Mouse (Mus musculus) lung, adult 2 months (tissue): ENCODE results near the gene Lep. TPM values are rescaled to one million over a fixed set of nuclear protein-coding genes. Genes with fewer than 3 reads are reported as not detected.

Experiments used
- DNase-seq: peaks from one replicate; pipeline ENCODE4 v3.0.0; 2022
- H3K4me1 ChIP-seq: fragments of 200-500 bp; 2 replicates; pipeline ENCODE4 v1.6.1; 2011; ENCODE audit warnings: low read length; ENCODE audit not compliant: control insufficient read depth, insufficient read depth
- H3K4me3 ChIP-seq: fragments of 200-500 bp; replicated peaks from 2 replicates; pipeline ENCODE3; 2011; ENCODE audit warnings: low read depth, mild to moderate bottlenecking, control low read depth, low read length; ENCODE audit errors: extremely low read depth
- CTCF ChIP-seq: fragments of 200-500 bp; IDR thresholded peaks from 2 replicates; pipeline ENCODE4 v1.5.1; 2011; ENCODE audit warnings: mild to moderate bottlenecking, low read length, control low read depth; ENCODE audit not compliant: insufficient read depth
- POLR2A ChIP-seq: fragments of 200-500 bp; IDR thresholded peaks from 2 replicates; pipeline ENCODE4 v1.6.1; 2011; ENCODE audit warnings: low read depth, mild to moderate bottlenecking, control low read depth, low read length, borderline replicate concordance; ENCODE audit errors: extremely low read depth
- WGBS: fragments of 180-500 bp; shearing (Covaris S2); methylation state at CpG from one replicate; pipeline ENCODE4 v1.1.7; 2018; 5-methylcytosine and 5-hydroxymethylcytosine counted together
- polyA plus RNA-seq: library from polyadenylated mRNA; depleted of rRNA; stranded (reverse); fragments of >200 nt; gene quantifications from 2 replicates; pipeline ENCODE4 v1.2.3, GENCODE M21; 2012

Gene Lep
- polyA plus RNA-seq, 1 experiment, result 1.6 TPM

DNA sequence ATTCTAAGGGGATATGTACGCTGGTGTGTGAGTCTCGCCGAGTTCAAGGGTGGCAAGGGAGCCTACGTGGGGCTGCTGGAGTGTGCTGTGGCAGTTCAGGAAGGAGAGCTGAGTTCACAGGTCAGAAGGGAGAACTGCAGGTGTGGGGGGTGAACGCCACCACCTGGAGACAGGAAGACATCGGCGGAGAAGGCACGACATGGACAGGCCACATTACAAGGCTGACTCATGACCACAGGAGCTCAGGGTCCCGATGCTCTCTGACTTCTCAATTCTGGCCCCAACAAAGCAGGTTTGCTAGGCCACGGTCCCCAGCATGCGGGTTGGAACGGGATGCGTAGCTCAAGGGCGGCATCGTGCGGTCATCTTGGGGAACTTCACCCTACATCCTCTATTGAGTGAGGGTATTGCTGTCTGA is 36.0 kb upstream of the Lep start:
- WGBS, result 6% methylated on average over 16 of the region's 16 CpGs
- no peak overlapping the region for H3K4me3 ChIP-seq
- TF ChIP-seq CTCF (peak; percentile 96), POLR2A (no peak)
- DNase-seq, result peak; percentile 65
- no peaks in the 10 kb centered on the region for H3K4me1 ChIP-seq

DNA sequence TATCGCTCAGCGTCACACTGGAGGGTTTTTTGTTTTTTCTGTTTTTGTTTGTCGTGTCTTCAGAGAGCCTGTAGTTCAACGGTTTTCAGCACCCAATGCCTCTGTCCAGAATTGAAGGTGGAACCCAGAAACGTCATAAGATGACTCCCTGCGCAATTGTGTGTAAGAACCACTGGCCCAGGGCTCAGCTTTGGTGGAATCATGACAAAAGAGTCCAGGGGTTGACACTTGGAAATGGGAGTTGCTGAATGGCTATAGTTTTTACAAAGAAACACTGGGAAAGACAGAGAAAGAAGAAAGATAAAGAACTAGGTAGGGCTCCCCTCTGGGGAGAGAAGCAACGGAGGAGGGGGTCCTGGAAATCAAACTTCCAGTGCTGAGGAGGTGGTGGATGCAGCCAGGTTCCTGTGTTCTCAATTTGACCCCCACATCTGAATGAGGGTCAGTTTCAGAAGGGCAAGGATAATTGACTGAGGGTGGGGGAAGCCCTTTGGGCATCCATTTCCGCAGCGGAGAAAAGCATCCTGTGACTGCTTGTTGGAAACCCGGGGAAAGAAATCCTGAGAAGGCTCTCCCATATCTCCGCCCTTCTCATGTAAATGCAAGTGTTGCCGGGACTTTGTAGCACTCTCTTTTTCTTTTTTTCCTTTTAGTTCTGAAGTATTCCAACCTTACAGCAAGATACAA is 34.1 kb upstream of the Lep start:
- H3K4me3 ChIP-seq, result no peak overlapping the region
- TF ChIP-seq CTCF (no peak), POLR2A (no peak)
- DNase-seq, result no peak
- H3K4me1 ChIP-seq, result no peaks in the 10 kb centered on the region
- WGBS, result 40% methylated on average over 12 of the region's 12 CpGs

DNA sequence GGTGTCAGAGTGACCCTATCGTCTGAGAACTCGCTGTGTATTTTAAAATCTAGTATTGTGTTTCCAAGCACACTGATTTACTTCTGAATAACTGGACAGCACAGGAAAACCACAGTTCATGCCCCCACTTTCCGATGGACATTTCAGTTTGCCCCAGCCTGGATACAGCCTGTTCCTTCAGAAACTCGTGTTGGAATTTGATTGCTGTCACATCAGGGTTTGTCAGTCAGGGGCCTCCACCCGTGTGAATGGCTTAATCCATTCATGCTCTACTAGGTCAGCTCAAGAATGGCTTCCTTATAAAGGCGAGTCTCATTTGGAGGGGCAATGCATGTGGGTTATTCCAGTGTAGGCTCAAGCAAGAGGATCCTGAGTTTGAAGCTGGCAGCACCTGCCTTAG is 33.3 kb upstream of the Lep start:
- 48% methylated on average over 6 of the region's 6 CpGs for WGBS

DNA sequence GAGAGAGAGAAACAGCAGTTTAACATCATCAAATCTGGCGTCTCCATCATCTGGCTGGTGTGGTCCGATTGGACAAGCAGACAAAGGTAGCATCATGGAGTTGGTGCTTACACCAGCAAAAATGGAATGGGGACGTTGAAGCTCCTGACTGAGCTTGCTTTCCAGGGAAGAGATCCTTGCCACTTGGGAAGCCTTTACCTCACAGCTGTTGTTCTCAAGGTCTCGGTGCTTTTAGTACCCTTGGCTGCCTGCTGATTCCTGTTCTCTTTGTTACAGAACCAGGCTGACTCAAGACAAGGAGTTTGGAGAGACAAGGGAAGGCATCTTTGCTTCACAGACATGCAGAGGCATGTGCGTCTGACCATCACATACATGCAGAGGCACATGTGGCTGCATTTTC is 31.9 kb upstream of the Lep start:
- H3K4me1 ChIP-seq, result no peaks in the 10 kb centered on the region
- H3K4me3 ChIP-seq, result no peak overlapping the region
- no peak for DNase-seq
- 69% methylated on average over 5 of the region's 5 CpGs for WGBS
- TF ChIP-seq POLR2A, result no peak
- no peak for TF ChIP-seq CTCF

More for the DNA sequence above, 33.3 kb upstream of the Lep start:
- H3K4me1 ChIP-seq, result no peaks in the 10 kb centered on the region
- no peak for DNase-seq
- no peak overlapping the region for H3K4me3 ChIP-seq
- no peak for TF ChIP-seq POLR2A
- TF ChIP-seq CTCF, result no peak

DNA sequence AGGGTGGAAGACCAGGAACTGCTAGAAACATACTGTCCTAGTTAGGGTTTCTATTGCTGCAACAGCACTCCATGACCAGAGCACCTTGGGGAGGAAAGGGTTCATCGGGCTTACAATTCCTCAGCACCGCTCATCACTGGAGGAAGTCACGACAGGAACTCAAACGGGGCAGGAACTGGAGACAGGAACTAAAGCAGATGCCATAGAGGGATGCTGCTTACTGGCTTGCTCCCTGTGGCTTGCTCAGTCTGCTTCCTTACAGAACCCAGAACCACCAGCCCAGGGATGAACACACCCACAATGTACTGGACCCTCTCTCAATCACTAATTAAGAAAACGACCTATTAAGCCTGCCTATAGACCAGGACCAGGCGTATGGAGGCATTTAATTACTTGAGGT is 30.5 kb upstream of the Lep start:
- Histone ChIP-seq H3K4me3 (no peak overlapping the region), H3K4me1 (no peaks in the 10 kb centered on the region)
- WGBS, result 58% methylated on average over 6 of the region's 6 CpGs
- TF ChIP-seq POLR2A, result no peak
- TF ChIP-seq CTCF, result no peak
- DNase-seq, result no peak

DNA sequence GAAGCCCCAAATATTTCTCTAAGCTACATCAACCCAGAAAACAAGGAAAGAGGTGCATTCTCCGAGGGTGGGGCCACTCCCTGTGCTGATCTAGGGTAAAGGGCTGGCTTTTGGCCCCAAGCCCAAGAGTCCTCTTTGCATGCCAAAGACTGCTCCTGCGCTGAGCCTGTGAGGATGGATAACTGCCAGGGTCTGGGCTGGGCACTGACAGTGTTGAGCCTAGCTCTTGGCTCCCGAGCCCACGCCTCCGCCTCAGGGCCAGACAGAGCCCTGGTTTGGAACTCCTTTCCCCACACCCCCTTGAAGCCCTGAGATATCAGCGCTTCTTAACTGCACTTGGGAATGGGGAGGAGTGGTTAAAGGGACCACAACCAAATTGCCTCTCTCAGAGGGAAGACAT is 28.8 kb upstream of the Lep start:
- 10% methylated on average over 6 of the region's 6 CpGs for WGBS
- peak; percentile 42 for DNase-seq
- TF ChIP-seq POLR2A, result no peak
- no peak for TF ChIP-seq CTCF
- no peak overlapping the region for H3K4me3 ChIP-seq
- no peaks in the 10 kb centered on the region for H3K4me1 ChIP-seq

DNA sequence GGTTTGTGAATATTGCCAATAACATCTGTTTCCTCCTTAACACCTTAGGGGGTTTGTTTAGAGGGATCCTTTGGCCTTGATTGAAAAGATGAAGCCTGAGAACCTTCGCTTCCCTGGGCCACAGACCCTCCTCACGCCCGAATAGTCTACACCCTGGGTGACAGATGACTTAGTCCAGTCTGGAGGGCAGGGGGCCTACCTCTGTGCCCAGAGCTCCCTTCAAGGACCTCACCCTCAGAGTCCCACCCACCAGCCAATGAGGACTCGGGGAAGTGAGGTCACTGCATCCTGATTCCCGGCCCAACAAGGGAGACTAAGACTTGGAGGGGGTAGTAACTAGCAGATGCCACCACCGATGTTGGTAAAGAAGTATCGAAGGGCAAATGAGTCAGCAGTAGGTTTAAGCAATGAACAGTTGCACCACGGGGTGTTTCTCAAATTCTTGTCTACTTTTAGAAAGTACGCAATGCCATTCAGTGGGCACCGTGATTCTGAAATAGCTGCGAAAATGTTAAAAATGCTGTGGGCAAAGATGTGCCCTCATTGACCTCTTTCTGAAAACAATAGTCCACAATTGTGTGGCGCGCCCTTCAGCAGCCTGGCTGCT is 28.2 kb upstream of the Lep start:
- DNase-seq, result no peak
- WGBS, result 86% methylated on average over 13 of the region's 13 CpGs
- no peaks in the 10 kb centered on the region for H3K4me1 ChIP-seq
- TF ChIP-seq CTCF (no peak), POLR2A (no peak)
- H3K4me3 ChIP-seq, result no peak overlapping the region

DNA sequence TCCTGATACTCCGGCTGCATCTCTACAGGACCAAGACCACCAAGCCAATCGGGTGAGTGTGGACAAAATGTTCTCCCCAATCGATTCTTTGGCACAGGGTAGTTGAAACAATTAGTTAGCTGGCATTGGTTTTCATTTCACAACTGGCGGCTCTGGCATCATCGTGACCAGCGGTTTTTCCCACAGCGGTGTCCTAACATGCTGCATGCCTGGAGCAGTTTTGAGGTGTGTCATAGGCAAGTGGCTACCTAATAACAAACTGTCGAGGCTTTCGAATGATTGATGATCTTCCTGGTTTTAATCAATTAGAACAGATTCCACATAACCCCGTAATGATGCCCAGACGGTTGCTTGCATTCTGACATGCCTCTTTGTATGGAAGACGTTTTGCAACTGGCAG is 27.6 kb upstream of the Lep start:
- no peak for TF ChIP-seq POLR2A
- TF ChIP-seq CTCF, result no peak
- no peak overlapping the region for H3K4me3 ChIP-seq
- WGBS, result 87% methylated on average over 12 of the region's 12 CpGs
- no peaks in the 10 kb centered on the region for H3K4me1 ChIP-seq
- DNase-seq, result no peak

DNA sequence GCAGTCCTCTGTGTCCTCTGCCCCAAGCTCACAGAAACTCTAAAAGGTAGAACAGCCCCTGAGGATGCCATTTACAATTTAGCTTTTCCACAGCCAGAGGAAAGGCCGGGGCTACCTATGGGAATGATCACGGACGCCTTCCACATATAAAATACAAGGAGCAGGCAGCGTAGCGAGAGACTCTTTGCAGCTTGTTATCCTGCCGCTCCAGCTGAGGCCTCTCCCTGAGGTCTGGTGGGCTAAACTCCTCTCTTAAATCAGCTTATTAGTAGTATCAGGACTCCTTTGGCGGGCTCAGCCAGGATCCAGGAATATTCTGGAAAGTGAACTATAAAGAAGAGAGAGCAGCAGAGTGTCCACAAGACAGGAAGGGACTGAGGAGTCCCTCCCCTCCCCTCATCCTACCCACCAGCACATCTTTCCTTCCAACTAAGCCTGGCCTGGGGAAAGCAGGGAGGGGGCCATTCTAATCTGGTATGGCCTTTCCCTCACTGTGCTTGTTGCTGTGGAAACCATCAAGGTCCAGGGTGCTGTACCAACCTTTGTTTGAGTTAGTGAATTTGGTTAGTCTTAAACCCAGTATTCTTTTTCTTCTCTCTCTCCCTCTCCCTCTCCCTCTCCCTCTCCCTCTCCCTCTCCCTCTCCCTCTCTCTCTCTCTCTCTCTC is 25.9 kb upstream of the Lep start:
- TF ChIP-seq POLR2A, result no peak
- TF ChIP-seq CTCF, result no peak
- 88% methylated on average over 7 of the region's 7 CpGs for WGBS
- no peaks in the 10 kb centered on the region for H3K4me1 ChIP-seq

DNA sequence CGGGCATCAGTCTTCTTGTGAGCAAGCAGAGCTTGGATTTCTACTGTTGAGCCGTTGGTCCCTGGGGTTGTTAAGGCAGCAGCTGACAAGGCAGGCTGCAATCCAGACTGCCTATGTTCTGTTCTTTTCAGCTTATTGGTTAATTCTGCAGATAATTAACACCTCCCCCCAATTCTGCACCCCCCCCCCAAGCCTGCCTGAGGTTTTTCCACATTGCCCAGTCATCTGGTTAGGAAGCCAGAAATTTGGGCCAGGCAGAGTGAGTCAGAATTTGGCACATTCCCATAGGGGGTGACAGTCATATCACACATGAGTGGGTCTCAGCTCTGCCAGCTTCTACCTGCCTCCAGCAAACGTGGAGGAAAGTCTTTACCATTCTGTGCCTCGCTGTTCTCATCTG is 23.3 kb upstream of the Lep start:
- Histone ChIP-seq H3K4me3 (no peak overlapping the region), H3K4me1 (no peaks in the 10 kb centered on the region)
- 44% methylated on average over 4 of the region's 4 CpGs for WGBS
- TF ChIP-seq POLR2A (no peak), CTCF (no peak)
- no peak for DNase-seq

More for the DNA sequence above, 25.9 kb upstream of the Lep start:
- no peak overlapping the region for H3K4me3 ChIP-seq
- DNase-seq, result no peak
